Mouse (Mus musculus) embryonic facial prominence, embryonic 11.5 days (tissue): Measurements from ENCODE around the gene Usp30. TPM values are rescaled to one million over a fixed set of nuclear protein-coding genes. Genes with fewer than 3 reads are reported as not detected.

ENCODE experiments used
- ATAC-seq: fragments of 200-750 bp; cut with Nextera tagmentation; replicated peaks from 2 replicates; pipeline ENCODE4 v1.8.0; 2017; ENCODE audit warnings: low read depth; ENCODE audit not compliant: insufficient number of reproducible peaks, low FRiP score, low TSS enrichment
- DNase-seq: peaks from one replicate; pipeline ENCODE4 v3.0.0-alpha.2; 2015; ENCODE audit warnings: low spot score
- H3K27ac ChIP-seq: fragments of 300-500 bp; sonication (generic); replicated peaks from 2 replicates; pipeline ENCODE4 v1.5.1; 2014; ENCODE audit warnings: mild to moderate bottlenecking, low read depth, low read length, control low read depth
- H3K27me3 ChIP-seq: fragments of 300-500 bp; sonication (generic); 2 replicates; pipeline ENCODE4 v1.6.1; 2014; ENCODE audit warnings: mild to moderate bottlenecking, low read length, moderate library complexity, mixed read lengths; ENCODE audit not compliant: control insufficient read depth, insufficient read depth
- H3K36me3 ChIP-seq: fragments of 300-500 bp; sonication (generic); replicated peaks from 2 replicates; pipeline ENCODE4 v1.6.1; 2014; ENCODE audit warnings: low read depth, mild to moderate bottlenecking, low read length, moderate library complexity, mixed read lengths; ENCODE audit not compliant: control insufficient read depth, insufficient read depth
- H3K4me1 ChIP-seq: fragments of 300-500 bp; sonication (generic); 2 replicates; pipeline ENCODE4 v1.6.1; 2014; ENCODE audit warnings: low read length, mixed read lengths; ENCODE audit not compliant: control insufficient read depth, insufficient read depth
- H3K4me2 ChIP-seq: fragments of 300-500 bp; sonication (generic); 2 replicates; pipeline ENCODE4 v1.6.1; 2014; ENCODE audit warnings: low read depth, mild to moderate bottlenecking, control low read depth, low read length, moderate library complexity
- H3K4me3 ChIP-seq: fragments of 300-500 bp; sonication (generic); 2 replicates; pipeline ENCODE4 v1.5.1; 2014; ENCODE audit warnings: low read depth, low read length, control low read depth
- H3K9ac ChIP-seq: fragments of 300-500 bp; sonication (generic); replicated peaks from 2 replicates; pipeline ENCODE4 v1.6.1; 2014; ENCODE audit warnings: mild to moderate bottlenecking, control low read depth, low read length
- H3K9me3 ChIP-seq: fragments of 300-500 bp; sonication (generic); replicated peaks from 2 replicates; pipeline ENCODE4 v1.6.1; 2016; ENCODE audit warnings: mild to moderate bottlenecking, low read length, inconsistent platforms, mixed read lengths; ENCODE audit not compliant: control insufficient read depth
- WGBS: fragments of 180-500 bp; shearing (Covaris S2); extraction: QIAGEN DNeasy Blood & Tissue Kit; methylation state at CpG from one replicate; pipeline ENCODE4 v1.1.7; 2014; 5-methylcytosine and 5-hydroxymethylcytosine counted together
- polyA plus RNA-seq: library from polyadenylated mRNA; unstranded; fragments of >200 nt; fragmentation: Nextera tagmentation; extraction: Ambion mirVana; gene quantifications from 2 replicates; pipeline ENCODE4 v1.2.1, GENCODE M21; 2014

Gene Usp30
- polyA plus RNA-seq, 1 experiment from 2014 or later, result 10.0 TPM

DNA sequence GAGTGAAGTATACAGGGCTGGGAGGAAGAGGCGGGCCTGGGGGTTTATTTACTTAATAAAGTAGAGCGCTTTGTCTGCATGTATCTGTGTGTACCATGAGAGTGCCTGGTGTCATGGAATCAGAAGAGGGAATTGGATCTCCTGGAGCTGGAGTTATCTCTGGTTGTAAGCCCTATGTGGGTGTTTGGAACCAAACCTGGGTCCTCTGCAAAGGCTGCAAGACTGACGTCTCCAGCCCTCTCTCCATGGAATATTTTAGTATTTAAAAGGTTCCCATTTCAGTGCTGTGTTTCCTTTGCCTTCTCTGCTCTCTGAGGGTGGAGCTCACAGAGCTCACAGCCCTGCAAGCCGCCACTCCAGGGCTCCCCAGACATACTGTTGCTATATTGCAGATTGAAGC lies 54.5 kb downstream of the Usp30 start:
- no peaks in the 10 kb centered on the region for H3K4me1 ChIP-seq
- WGBS, result 81% methylated on average over 4 of the region's 4 CpGs
- peaks cover 2% of the 10 kb centered on the region for H3K36me3 ChIP-seq
- no peak overlapping the region for H3K4me2 ChIP-seq
- no peaks in the 10 kb centered on the region for H3K9me3 ChIP-seq
- ATAC-seq (no peak), DNase-seq (no peak)
- H3K9ac ChIP-seq, result no peak overlapping the region
- H3K4me3 ChIP-seq, result no peak overlapping the region
- no peak overlapping the region for H3K27ac ChIP-seq
- H3K27me3 ChIP-seq, result no peaks in the 10 kb centered on the region

- ATAC-seq (no peak), DNase-seq (no peak)
- WGBS, result 88% methylated on average over 3 of the region's 3 CpGs
- Histone ChIP-seq H3K9ac (no peak overlapping the region), H3K36me3 (peaks cover 2% of the 10 kb centered on the region), H3K4me1 (no peaks in the 10 kb centered on the region), H3K4me2 (no peak overlapping the region), H3K9me3 (no peaks in the 10 kb centered on the region), H3K4me3 (no peak overlapping the region), H3K27me3 (no peaks in the 10 kb centered on the region), H3K27ac (no peak overlapping the region)
Observed at GRCm38 (mm10) chr5:114126008-114126407, 60.7 kb downstream of the Usp30 start.

DNA sequence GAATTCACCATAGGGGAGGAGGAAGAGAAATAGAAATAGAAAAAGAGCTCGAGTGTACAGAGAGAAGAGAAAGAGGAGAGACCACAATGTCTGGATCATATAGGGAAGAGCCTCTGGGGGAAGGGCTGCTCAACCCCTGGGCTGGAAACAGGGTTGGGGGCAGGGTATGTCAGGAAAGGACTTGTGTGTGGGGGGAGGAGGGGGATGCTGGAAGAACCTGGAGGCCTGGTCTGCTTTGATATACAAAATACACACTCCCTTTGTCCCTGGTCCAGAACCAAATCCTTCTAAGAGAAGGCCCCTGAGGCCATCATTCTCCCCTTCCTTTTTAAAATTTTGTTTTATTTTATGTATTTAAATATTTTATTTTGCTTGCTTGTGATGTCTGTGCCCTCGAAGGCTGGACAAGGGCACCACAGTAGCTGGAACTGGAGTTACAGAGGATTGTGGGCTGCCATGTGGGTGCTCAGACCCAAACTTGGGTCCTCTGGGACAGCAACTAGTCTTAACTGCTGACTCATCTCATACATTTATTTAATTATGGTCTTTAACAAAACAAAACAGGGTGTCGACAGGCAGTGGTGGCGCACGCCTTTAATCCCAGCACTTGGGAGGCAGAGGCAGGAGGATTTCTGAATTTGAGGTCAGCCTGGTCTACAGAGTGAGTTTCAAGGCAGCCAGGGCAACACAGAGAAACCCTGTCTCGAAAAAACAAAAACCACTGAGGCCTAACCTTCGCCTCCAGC lies 61.4 kb downstream of the Usp30 start:
- H3K27ac ChIP-seq, result no peak overlapping the region
- ATAC-seq, result no peak

DNA sequence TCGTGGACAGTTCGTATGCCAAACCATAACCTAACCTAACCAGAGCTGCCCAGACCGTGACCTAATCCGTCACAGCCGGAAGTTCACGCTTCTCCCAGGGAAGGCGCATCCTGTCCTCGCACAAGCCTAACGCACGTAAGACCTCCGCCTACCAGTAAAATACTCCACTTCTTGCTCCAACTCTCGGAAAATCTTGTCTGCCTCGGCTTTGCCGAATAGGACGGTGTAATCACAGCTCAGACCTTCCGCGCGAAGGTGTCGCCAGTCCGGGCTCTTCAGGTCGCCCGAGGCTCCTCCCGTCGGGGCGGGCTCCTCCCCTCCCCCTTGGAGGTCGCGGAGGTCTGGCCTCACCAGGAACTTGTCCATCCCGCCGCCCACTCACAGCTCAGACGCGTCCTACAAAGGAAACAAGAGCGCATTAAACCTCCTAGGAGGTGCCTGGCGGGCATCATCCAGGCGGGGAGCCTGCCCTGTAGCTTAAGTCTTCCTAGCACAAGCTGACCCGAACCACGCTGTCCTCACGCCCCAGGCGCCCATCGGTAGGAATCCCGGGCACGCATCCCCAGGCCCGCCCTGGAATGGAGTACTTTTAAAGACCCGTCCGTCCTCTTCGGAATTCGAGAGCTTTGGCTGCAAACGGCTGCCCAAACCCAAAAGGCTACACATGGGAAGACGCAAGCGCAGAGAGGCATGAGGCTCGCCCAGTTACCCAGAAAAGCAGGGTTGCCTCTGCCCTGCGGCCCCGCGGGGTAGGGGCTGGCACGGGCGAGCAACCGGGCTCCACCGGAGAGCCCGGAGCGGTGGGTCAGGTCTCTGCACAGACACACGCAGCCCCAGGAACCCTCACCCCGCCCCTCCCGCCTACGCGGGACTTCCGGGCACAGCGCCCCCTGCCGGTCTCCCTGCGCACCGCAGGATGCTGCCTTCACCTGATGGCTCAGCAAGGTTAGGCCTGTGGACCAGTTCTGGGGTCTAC lies 62.4 kb downstream of the Usp30 start, which contains the start of gene Alkbh2:
Alkbh2 (minus strand) TSS at position 845 of the 976 bp plus-strand sequence.
- Histone ChIP-seq H3K27me3 (no peaks in the 10 kb centered on the region), H3K27ac (peak within 1 kb of the TSS; percentile 76), H3K36me3 (no peaks in the 10 kb centered on the region; the same call in 1 of the 2 replicates), H3K4me2 (peak within 1 kb of the TSS; percentile 97), H3K9me3 (no peaks in the 10 kb centered on the region), H3K4me3 (peak within 1 kb of the TSS; percentile 53), H3K9ac (peak within 1 kb of the TSS; percentile 71), H3K4me1 (no peaks in the 10 kb centered on the region)
- whole genome bisulfite sequencing, result under 1% methylated on average over 68 of the region's 69 CpGs
- 0 out of 2 replicates have a peak, but pooled peaks have one; percentile 15 for ATAC-seq
- peak; percentile 91 for DNase-seq

More for the DNA sequence above, 61.4 kb downstream of the Usp30 start:
- no peak for DNase-seq
- no peaks in the 10 kb centered on the region for H3K27me3 ChIP-seq
- H3K4me2 ChIP-seq, result no peak overlapping the region
- WGBS, result 83% methylated on average over 7 of the region's 7 CpGs
- H3K9me3 ChIP-seq, result no peaks in the 10 kb centered on the region
- no peaks in the 10 kb centered on the region for H3K4me1 ChIP-seq
- H3K9ac ChIP-seq, result no peak overlapping the region
- peaks cover 2% of the 10 kb centered on the region for H3K36me3 ChIP-seq
- no peak overlapping the region for H3K4me3 ChIP-seq

- ATAC-seq, result no peak
- H3K9ac ChIP-seq, result no peak overlapping the region
- peak overlapping the region; percentile 69; the same call in 1 of the 2 replicates for H3K4me3 ChIP-seq
- no peaks in the 10 kb centered on the region for H3K9me3 ChIP-seq
- H3K27me3 ChIP-seq, result no peaks in the 10 kb centered on the region
- DNase-seq, result no peak
- WGBS, result 80% methylated on average over 15 of the region's 15 CpGs
- peak overlapping the region; percentile 91; the same call in 1 of the 2 replicates for H3K4me2 ChIP-seq
- H3K36me3 ChIP-seq, result no peaks in the 10 kb centered on the region
- H3K27ac ChIP-seq, result no peak overlapping the region
- H3K4me1 ChIP-seq, result no peaks in the 10 kb centered on the region
Observed at GRCm38 (mm10) chr5:114129550-114130210, 64.4 kb downstream of the Usp30 start.

- H3K9ac ChIP-seq, result peak within 1 kb of the TSS; percentile 60
- H3K4me1 ChIP-seq, result no peaks in the 10 kb centered on the region
- H3K4me3 ChIP-seq, result peak within 1 kb of the TSS; percentile 69
- no peaks in the 10 kb centered on the region for H3K9me3 ChIP-seq
- ATAC-seq, result peak; percentile 29
- peak within 1 kb of the TSS; percentile 91 for H3K4me2 ChIP-seq
- no peaks in the 10 kb centered on the region for H3K36me3 ChIP-seq
- no peaks in the 10 kb centered on the region for H3K27me3 ChIP-seq
- H3K27ac ChIP-seq, result no peak within 1 kb of the TSS; the same call in 1 of the 2 replicates
- peak; percentile 84 for DNase-seq
- WGBS, result 1% methylated on average over 27 of the region's 29 CpGs
Observed at GRCm38 (mm10) chr5:114130211-114130605, 64.9 kb downstream of the Usp30 start, which contains the start of gene Ung. Ung (plus strand) TSS chr5:114130386.

DNA sequence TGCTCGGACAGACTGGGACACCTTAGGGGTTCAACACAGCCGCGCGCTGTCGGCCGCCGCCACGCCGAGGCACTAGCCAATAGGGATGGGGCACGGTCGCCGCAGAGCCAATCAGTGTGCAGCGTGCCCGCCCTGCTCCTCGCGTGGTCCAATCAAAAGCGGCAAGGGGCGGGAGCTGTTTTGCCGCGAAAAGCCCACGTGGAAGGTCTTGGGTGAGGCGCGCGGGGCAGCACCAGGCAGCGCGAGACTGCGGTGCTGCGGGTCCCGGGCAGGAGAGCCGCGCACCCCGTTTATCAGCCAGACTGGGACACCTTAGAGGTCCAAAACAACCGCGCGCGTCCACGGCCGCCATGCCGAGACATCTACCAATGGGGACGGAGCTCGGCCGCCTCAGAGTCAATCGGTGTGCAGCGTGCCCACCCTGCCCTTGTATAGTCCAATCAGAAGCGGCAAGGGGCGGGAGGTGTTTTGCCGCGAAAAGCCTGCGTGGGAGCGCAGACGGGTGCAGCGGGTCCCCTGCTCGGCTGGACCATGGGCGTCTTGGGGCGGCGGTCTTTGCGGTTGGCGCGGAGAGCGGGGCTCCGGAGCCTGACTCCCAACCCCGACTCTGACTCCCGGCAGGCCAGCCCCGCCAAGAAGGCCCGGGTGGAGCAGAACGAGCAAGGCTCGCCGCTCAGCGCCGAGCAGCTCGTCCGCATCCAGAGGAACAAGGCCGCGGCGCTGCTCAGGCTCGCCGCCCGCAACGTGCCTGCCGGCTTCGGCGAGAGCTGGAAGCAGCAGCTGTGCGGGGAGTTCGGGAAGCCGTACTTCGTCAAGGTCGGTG lies 65.6 kb downstream of the Usp30 start:
- H3K4me1 ChIP-seq, result no peaks in the 10 kb centered on the region
- peak overlapping the region; percentile 60 for H3K9ac ChIP-seq
- peak overlapping the region; percentile 69 for H3K4me3 ChIP-seq
- ATAC-seq, result peak; percentile 97
- DNase-seq, result peak; percentile 93
- H3K9me3 ChIP-seq, result no peaks in the 10 kb centered on the region
- WGBS, result under 1% methylated on average over 85 of the region's 87 CpGs
- no peaks in the 10 kb centered on the region for H3K36me3 ChIP-seq
- no peaks in the 10 kb centered on the region for H3K27me3 ChIP-seq
- H3K27ac ChIP-seq, result no peak overlapping the region; the same call in 1 of the 2 replicates
- H3K4me2 ChIP-seq, result peak overlapping the region; percentile 91
